Mouse (Mus musculus) hindbrain, embryonic 16.5 days (tissue): ENCODE data around the gene Tle4. TPM values are rescaled to one million over a fixed set of nuclear protein-coding genes. Genes with fewer than 3 reads are reported as not detected.
A peak's percentile ranks its signal among the peaks of the same experiment; 100 is the strongest.

ENCODE experiments used
- ATAC-seq: fragments of 200-750 bp; cut with Nextera tagmentation; 2 replicates; pipeline ENCODE4 v1.8.0; 2017; ENCODE audit warnings: moderate TSS enrichment, moderate library complexity
- H3K27ac ChIP-seq: fragments of 300-500 bp; sonication (generic); 2 replicates; pipeline ENCODE4 v1.5.1; 2014; ENCODE audit warnings: low read depth, mild to moderate bottlenecking, control low read depth, low read length, moderate library complexity
- H3K27me3 ChIP-seq: fragments of 300-500 bp; sonication (generic); replicated peaks from 2 replicates; pipeline ENCODE4 v1.6.1; 2014; ENCODE audit warnings: low read length; ENCODE audit not compliant: control insufficient read depth, insufficient read depth
- H3K36me3 ChIP-seq: fragments of 300-500 bp; sonication (generic); 2 replicates; pipeline ENCODE4 v1.6.1; 2014; ENCODE audit warnings: mild to moderate bottlenecking, low read length, moderate library complexity, mixed read lengths; ENCODE audit not compliant: control insufficient read depth, insufficient read depth
- H3K4me1 ChIP-seq: fragments of 300-500 bp; sonication (generic); 2 replicates; pipeline ENCODE4 v1.6.1; 2014; ENCODE audit warnings: low read depth, low read length; ENCODE audit not compliant: control insufficient read depth, insufficient read depth
- H3K4me2 ChIP-seq: fragments of 300-500 bp; sonication (generic); 2 replicates; pipeline ENCODE4 v1.6.1; 2014; ENCODE audit warnings: mild to moderate bottlenecking, low read length, control low read depth, moderate library complexity
- H3K4me3 ChIP-seq: fragments of 300-500 bp; sonication (generic); 2 replicates; pipeline ENCODE4 v1.5.1; 2014; ENCODE audit warnings: mild to moderate bottlenecking, low read length, control low read depth, moderate library complexity
- H3K9ac ChIP-seq: fragments of 300-500 bp; sonication (generic); 2 replicates; pipeline ENCODE4 v1.6.1; 2014; ENCODE audit warnings: low read depth, mild to moderate bottlenecking, control low read depth, low read length, moderate library complexity
- H3K9me3 ChIP-seq: fragments of 300-500 bp; sonication (generic); 2 replicates; pipeline ENCODE4 v1.6.1; 2014; ENCODE audit warnings: mild to moderate bottlenecking, low read length, moderate library complexity; ENCODE audit not compliant: control insufficient read depth
- WGBS: fragments of 180-500 bp; shearing (Covaris S2); extraction: QIAGEN DNeasy Blood & Tissue Kit; methylation state at CpG from one replicate; pipeline ENCODE4 v1.1.7; 2014; 5-methylcytosine and 5-hydroxymethylcytosine counted together
- polyA plus RNA-seq: library from polyadenylated mRNA; unstranded; fragments of >200 nt; fragmentation: Nextera tagmentation; extraction: Ambion mirVana; gene quantifications from 2 replicates; pipeline ENCODE4 v1.2.1, GENCODE M21; 2015

The Tle4 gene
- polyA plus RNA-seq, 1 experiment from 2014 or later, result 16.4 TPM

GRCm38 (mm10) chr19:14463281-14464079 lies 134.4 kb downstream of the Tle4 start:
- H3K27ac ChIP-seq, result no peak overlapping the region
- 93% methylated on average over 5 of the region's 5 CpGs for WGBS
- H3K4me2 ChIP-seq, result no peak overlapping the region
- no peaks in the 10 kb centered on the region for H3K9me3 ChIP-seq
- no peaks in the 10 kb centered on the region for H3K27me3 ChIP-seq
- no peak overlapping the region for H3K4me3 ChIP-seq
- no peak for ATAC-seq
- 0 out of 2 replicates have a peak, but pooled peaks cover 5% of the 10 kb centered on the region for H3K36me3 ChIP-seq
- H3K4me1 ChIP-seq, result no peaks in the 10 kb centered on the region
- no peak overlapping the region for H3K9ac ChIP-seq

- Histone ChIP-seq H3K27ac (no peak overlapping the region), H3K36me3 (peaks cover 7% of the 10 kb centered on the region; the same call in 1 of the 2 replicates)
Measured at GRCm38 (mm10) chr19:14453486-14453885, 144.4 kb downstream of the Tle4 start.

GRCm38 (mm10) chr19:14451329-14451728 lies 146.5 kb downstream of the Tle4 start:
- no peak for ATAC-seq
- Histone ChIP-seq H3K9ac (no peak overlapping the region), H3K4me2 (no peak overlapping the region), H3K4me3 (no peak overlapping the region), H3K9me3 (no peaks in the 10 kb centered on the region), H3K27me3 (no peaks in the 10 kb centered on the region), H3K27ac (no peak overlapping the region), H3K36me3 (peaks cover 7% of the 10 kb centered on the region; the same call in 1 of the 2 replicates), H3K4me1 (no peaks in the 10 kb centered on the region)
- WGBS, result 84% methylated on average over 6 of the region's 6 CpGs

More at GRCm38 (mm10) chr19:14453486-14453885, 144.4 kb downstream of the Tle4 start:
- 67% methylated on average over 10 of the region's 10 CpGs for WGBS
- no peaks in the 10 kb centered on the region for H3K9me3 ChIP-seq
- no peak overlapping the region for H3K4me2 ChIP-seq
- no peak overlapping the region for H3K9ac ChIP-seq
- ATAC-seq, result peak; percentile 60
- H3K4me1 ChIP-seq, result no peaks in the 10 kb centered on the region
- no peak overlapping the region for H3K4me3 ChIP-seq
- H3K27me3 ChIP-seq, result no peaks in the 10 kb centered on the region

GRCm38 (mm10) chr19:14449738-14450137 lies 148.1 kb downstream of the Tle4 start:
- Histone ChIP-seq H3K9ac (no peak overlapping the region), H3K36me3 (peaks cover 7% of the 10 kb centered on the region; the same call in 1 of the 2 replicates), H3K4me3 (no peak overlapping the region), H3K4me2 (no peak overlapping the region), H3K27me3 (no peaks in the 10 kb centered on the region), H3K27ac (no peak overlapping the region), H3K9me3 (no peaks in the 10 kb centered on the region), H3K4me1 (no peaks in the 10 kb centered on the region)
- ATAC-seq, result no peak
- WGBS, result 83% methylated on average over 3 of the region's 3 CpGs

GRCm38 (mm10) chr19:14448586-14448985 lies 149.3 kb downstream of the Tle4 start:
- 24% methylated on average over 2 of the region's 2 CpGs for WGBS

GRCm38 (mm10) chr19:14447474-14447873 lies 150.4 kb downstream of the Tle4 start:
- Histone ChIP-seq H3K27me3 (no peaks in the 10 kb centered on the region), H3K4me2 (no peak overlapping the region), H3K9me3 (no peaks in the 10 kb centered on the region), H3K4me1 (no peaks in the 10 kb centered on the region), H3K4me3 (no peak overlapping the region), H3K9ac (no peak overlapping the region), H3K36me3 (peaks cover 6% of the 10 kb centered on the region; the same call in 1 of the 2 replicates), H3K27ac (no peak overlapping the region)
- 51% methylated on average over 1 of the region's 1 CpGs for WGBS
- 0 out of 2 replicates have a peak, but pooled peaks have one; percentile 54 for ATAC-seq

More at GRCm38 (mm10) chr19:14448586-14448985, 149.3 kb downstream of the Tle4 start:
- H3K9ac ChIP-seq, result no peak overlapping the region
- H3K4me3 ChIP-seq, result no peak overlapping the region
- peaks cover 7% of the 10 kb centered on the region; the same call in 1 of the 2 replicates for H3K36me3 ChIP-seq
- H3K27ac ChIP-seq, result no peak overlapping the region
- no peaks in the 10 kb centered on the region for H3K9me3 ChIP-seq
- no peaks in the 10 kb centered on the region for H3K27me3 ChIP-seq
- no peak for ATAC-seq
- no peaks in the 10 kb centered on the region for H3K4me1 ChIP-seq
- no peak overlapping the region for H3K4me2 ChIP-seq

- Histone ChIP-seq H3K4me2 (no peak overlapping the region), H3K27me3 (no peaks in the 10 kb centered on the region), H3K36me3 (no peaks in the 10 kb centered on the region), H3K27ac (no peak overlapping the region), H3K9me3 (no peaks in the 10 kb centered on the region), H3K4me3 (no peak overlapping the region), H3K4me1 (no peaks in the 10 kb centered on the region), H3K9ac (no peak overlapping the region)
- WGBS, result 89% methylated on average over 5 of the region's 5 CpGs
- no peak for ATAC-seq
Measured at GRCm38 (mm10) chr19:14441861-14442260, 156.0 kb downstream of the Tle4 start.

- H3K4me1 ChIP-seq, result peaks cover 6% of the 10 kb centered on the region
- H3K27ac ChIP-seq, result no peak overlapping the region
- no peaks in the 10 kb centered on the region for H3K27me3 ChIP-seq
- no peak overlapping the region for H3K9ac ChIP-seq
- no peaks in the 10 kb centered on the region for H3K36me3 ChIP-seq
- no peak overlapping the region for H3K4me2 ChIP-seq
- no peak for ATAC-seq
- WGBS, result 61% methylated on average over 7 of the region's 7 CpGs
- no peaks in the 10 kb centered on the region for H3K9me3 ChIP-seq
- no peak overlapping the region for H3K4me3 ChIP-seq
Measured at GRCm38 (mm10) chr19:14437226-14437625, 160.6 kb downstream of the Tle4 start.

GRCm38 (mm10) chr19:14436567-14436966 lies 161.3 kb downstream of the Tle4 start:
- ATAC-seq, result peak; percentile 35; the same call in 1 of the 2 replicates
- H3K9ac ChIP-seq, result no peak overlapping the region
- WGBS, result 66% methylated on average over 2 of the region's 2 CpGs

More at GRCm38 (mm10) chr19:14436567-14436966, 161.3 kb downstream of the Tle4 start:
- Histone ChIP-seq H3K4me1 (peaks cover 6% of the 10 kb centered on the region), H3K36me3 (no peaks in the 10 kb centered on the region), H3K4me2 (no peak overlapping the region), H3K9me3 (no peaks in the 10 kb centered on the region), H3K27me3 (no peaks in the 10 kb centered on the region), H3K4me3 (no peak overlapping the region), H3K27ac (no peak overlapping the region)
